Mouse (Mus musculus) central nervous system, embryonic 11.5 days (tissue): ENCODE measurements around the gene Mink1. TPM values are rescaled to one million over a fixed set of nuclear protein-coding genes. Genes with fewer than 3 reads are reported as not detected.

Experiments
- polyA plus RNA-seq: library from polyadenylated mRNA; depleted of rRNA; stranded (reverse); fragments of >200 nt; gene quantifications from 2 replicates; pipeline ENCODE4 v1.2.3, GENCODE M21; 2012; rRNA removed

Gene Mink1
- 51.8 and 75.5 TPM in 2 replicates for polyA plus RNA-seq

DNA sequence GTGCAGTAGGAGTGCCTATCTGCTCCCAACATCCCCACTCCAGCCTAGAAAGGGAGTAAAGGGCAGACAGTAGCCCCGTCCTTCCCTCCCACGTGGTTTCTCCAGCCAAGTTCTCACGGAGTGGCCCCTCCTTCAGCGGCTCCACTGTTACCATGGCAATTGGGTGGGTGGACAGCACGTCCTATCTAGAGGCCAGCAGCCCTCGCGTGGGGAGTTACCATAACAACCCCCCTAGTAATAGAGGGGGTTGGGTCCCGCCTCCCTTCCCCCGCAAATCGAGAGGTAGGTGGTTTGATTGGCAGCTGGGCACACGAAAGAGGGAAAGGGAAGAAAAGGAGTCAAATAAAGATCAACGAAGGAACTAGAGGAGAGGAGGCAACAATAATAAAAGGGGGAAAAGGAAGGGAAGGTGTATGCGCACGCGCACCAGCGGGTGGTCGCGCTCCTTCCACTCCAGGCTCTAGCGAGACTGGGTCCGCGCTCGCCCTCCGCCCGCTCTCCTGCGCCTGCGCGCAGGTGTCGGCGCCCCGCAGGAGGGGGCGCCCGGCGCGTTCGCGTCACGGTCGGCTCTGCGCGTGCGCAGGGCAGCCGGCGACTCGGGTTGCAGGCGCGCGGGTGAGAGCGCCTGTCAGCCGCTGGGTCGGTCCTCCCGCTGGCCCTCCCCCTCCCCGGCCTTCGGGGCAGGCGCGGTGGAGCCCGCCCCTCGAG, at the start of gene Mink1:
Gene Mink1, plus strand, starts transcription at position 595 of the 708 bp plus-strand sequence.

DNA sequence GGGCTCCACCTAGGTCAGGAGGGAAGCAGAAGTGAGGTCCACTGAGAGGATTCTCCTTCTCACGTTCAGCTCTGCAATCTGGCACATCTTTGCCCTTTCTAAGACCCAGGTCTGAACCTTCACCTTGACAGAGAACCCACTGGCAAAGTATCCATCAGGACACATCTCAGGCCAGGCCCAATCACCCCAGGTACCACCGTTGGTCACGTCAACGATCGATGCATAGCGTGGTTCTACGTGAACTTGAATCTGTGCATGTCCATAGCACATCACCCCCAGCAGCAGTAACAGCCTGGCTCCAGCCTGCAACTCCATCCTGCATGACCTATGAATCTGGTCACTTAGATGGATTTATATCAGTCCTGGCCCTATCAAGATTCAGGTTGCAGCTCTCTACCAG, 48.4 kb upstream of the Mink1 start, which contains the start of gene Vmo1:
Gene Vmo1, minus strand, starts transcription at position 329 of the 400 bp plus-strand sequence.

DNA sequence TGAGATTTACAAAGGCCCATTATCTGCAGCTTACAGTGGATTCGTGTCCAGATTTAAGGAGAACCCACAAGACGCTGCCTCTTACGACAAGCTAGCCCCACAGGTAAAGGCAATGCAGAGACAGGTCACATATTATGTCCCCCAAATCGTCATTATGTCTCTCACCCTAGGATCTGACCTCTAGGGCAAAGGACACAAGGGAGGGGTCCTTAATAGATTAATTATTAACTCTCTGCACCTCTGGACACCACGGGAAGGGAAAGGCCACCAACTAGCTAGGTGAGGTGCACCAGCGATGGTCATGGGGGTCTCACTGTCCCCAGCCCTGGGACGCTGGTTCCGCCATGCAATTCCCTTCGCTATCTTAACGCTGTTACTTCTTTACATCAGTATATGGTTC, 43.8 kb upstream of the Mink1 start, which contains the start of gene Gltpd2:
Gene Gltpd2, plus strand, starts transcription at position 274 of the 400 bp plus-strand sequence.

DNA sequence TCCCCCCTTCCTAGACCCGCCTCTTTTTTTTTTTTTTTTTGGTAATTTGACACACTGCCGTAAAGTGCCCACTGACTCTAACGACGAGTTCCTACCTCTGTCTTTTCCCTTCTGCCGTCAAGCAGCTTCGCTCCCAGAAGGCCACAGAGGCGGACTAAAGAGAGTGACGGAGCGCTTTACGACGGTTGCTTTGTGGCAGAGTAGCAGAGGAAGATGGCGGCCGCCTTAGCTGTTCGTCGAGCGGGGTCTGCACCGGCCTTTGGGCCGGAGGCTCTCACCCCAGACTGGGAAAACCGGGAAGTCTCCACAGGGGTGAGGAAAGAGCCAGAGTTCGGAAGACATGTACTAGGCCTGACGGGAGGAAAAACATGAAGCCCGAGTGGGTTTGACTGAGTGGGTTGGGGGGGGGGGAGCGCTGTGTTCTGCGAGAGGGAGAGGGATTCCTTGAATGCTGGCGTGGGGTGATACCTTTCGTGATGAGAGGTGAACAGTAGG, 37.5 kb upstream of the Mink1 start, which contains the start of gene Psmb6:
Gene Psmb6, plus strand, starts transcription at position 184 of the 495 bp plus-strand sequence.

DNA sequence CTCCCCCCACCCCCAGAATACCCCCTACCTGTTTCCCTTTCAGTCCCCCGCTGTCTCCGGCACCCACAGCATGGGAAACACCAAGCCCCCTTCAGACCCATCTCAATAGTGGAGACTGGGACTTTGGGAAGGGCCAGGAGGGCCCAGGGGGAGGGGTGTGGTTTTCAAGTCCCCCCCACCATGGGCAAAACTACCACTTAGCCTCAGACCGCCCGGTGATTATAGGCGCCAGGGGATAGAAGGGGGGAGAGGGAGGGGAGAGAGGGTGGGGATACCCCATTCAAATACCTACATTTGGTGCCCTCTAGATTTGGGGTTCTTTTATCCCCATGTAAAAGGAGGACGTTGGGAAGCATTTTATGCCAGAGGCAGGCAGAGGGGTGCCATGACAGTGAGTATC, 29.8 kb upstream of the Mink1 start, which contains the start of gene Gm40193:
Gene Gm40193, minus strand, starts transcription at position 101 of the 400 bp plus-strand sequence.

DNA sequence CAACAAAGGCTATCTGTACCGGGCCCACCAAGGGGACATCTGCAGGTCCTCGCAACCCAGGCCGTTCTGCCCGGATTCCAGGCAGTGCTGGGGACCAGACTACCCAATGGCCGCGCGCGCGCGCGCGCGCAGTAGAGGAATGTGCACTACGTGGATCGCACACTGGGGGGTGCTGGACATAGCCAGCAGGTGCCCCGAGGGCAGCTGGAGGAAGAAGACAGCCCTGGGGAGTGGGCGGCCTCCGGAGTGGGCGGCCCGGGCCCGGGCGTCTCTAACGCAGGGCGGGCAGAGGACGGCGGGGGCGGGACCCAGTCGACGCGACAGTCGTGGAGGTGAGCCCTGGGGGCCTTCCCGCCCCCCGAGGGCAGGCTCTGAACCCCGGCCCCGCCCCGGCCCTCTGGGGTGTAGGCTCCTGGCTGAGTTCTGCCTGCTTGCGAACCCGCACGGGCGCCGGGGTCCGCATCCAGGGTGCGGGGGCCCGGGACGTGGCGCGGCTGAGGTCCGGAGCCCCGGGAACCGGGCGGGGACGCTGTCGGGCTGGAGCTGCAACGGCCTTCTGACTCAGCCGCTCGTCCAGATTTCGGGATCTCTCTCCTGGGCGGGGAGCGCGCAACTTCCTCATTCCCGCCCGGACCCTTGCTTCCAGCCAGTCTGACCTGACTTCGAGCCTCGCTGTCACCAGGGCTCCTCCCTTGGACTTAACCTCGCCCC, 22.6 kb upstream of the Mink1 start, which contains the start of gene Pld2:
Gene Pld2, plus strand, starts transcription at position 188 of the 711 bp plus-strand sequence.

DNA sequence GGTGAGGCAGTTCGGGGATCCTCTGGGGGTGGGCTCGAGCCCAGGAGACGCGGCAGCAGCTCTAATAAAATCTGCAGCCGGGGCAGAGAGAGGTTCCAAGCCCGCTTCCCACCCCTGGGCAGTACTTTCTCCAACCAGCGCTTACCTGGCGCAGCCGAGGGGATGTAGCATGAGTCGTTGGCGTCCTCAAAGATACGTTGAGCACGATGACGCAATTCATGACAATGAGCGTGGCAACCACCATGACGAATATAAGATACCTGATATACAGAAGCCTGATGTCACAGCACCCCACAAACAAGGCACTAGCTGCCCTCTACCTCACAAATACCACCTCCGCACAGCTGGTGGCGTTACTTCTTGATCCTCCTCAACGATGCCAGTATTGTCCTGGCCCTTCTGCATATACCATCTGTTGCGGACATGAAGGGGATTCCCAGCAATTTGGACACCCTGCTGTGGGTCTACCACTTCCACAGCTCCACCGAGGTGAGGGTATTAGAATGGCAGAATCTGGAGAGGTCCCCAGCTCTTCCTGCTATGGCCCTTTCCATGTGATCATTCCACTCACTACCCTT, 52.9 kb downstream of the Mink1 start, which contains the start of gene 4930544D05Rik:
Gene 4930544D05Rik, plus strand, starts transcription at position 333 of the 578 bp plus-strand sequence.

DNA sequence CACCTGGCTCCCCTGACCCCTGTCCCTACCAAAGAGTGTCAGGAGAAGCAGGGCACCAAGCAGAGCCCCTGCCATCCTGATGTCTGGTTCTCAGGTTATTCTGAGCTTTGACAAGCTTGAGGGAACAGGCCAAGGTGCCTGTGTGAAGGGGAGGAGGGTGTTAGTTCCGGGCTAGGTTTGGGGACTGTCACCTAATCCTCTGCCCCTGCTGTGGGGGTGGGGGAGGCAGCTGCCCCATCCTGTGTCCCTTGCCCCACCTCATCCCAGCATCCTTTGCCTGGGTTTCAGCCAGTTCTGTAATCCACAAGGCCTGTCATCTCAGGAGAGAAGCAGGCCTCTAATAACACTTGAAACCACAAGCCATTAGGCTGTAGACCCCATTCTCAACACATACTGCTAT, 56.4 kb downstream of the Mink1 start, which contains the start of gene Chrne:
Gene Chrne, minus strand, starts transcription at position 116 of the 400 bp plus-strand sequence.

DNA sequence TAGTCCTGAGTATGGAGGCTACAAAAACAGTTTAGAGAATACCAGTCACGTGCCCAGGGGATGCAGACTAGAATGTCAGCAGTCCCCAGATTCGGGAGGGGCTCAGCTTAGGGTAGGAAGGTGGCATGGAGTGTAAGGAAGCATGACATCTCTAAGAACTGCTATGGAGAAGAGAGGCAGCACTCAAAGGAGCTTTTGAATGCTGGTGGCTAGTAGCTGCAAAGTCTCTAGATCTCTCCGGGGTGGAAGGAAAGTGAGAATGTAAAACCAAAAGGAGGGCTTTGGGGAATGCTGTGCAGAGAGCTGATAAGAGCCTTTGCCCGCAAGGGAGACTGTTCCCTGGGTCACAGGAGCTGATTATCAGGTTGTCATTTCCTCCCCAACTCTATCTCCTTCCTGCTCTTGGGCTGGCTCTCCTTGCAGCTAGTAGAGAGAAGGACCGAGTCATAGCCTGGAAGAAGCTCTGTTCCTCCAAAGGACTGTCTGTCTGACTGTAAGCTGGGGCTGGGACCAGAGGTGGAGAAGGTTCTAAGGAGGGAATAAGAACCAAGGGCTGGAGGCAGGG, 76.1 kb downstream of the Mink1 start, which contains the start of gene Gp1ba:
Gene Gp1ba, plus strand, starts transcription at position 409 of the 565 bp plus-strand sequence.

DNA sequence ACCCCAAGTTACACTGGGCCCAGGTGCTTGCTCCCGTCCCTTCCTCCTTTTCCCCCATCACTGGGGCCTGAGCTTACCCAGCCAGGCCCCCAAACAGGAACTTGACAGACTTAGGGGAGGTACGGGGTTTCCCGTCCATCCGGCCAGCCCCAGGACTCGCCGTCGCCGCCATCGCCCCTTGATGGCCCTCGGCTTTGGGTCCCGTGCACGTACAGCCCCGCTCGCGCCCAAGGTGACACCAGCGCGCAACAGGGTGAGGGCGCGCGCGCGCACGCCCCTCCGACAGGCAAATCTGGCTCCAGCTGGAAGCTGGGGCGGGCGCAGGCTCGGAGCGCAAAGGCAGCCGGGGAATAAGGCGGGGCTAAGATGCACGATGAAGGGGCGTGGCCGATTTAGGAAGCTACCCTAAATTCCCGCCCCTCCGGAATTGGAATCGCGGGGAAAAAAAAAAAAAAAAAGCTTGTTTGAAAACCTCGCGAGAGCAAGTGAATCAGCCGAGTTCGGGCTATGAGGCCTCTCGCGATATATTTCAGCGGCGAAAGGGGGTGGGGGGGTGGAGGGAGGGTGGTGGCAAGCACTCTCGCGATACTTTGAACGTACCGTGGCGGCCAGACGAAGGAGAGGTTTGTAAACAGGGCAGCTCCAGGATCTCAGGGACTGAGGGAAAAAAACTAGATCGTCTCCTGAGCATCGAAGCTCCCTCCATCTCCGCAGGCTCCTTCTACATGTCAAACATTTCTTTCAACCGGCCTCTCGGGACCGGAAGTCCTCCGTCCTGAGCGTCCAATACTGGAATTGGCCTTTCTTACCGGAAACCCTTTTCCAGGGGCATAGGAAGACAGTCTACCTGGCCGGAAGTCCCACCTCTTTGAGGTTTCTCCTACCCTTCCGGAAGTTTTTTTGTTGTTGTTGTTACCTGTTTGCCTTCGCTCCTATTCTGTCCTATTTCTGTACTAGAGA, 84.3 kb downstream of the Mink1 start, which contains the start of the genes Rnf167 and Slc25a11:
Gene Rnf167, plus strand, starts transcription at position 545 of the 960 bp plus-strand sequence.
Gene Slc25a11, minus strand, starts transcription at position 789 of the 960 bp plus-strand sequence.

DNA sequence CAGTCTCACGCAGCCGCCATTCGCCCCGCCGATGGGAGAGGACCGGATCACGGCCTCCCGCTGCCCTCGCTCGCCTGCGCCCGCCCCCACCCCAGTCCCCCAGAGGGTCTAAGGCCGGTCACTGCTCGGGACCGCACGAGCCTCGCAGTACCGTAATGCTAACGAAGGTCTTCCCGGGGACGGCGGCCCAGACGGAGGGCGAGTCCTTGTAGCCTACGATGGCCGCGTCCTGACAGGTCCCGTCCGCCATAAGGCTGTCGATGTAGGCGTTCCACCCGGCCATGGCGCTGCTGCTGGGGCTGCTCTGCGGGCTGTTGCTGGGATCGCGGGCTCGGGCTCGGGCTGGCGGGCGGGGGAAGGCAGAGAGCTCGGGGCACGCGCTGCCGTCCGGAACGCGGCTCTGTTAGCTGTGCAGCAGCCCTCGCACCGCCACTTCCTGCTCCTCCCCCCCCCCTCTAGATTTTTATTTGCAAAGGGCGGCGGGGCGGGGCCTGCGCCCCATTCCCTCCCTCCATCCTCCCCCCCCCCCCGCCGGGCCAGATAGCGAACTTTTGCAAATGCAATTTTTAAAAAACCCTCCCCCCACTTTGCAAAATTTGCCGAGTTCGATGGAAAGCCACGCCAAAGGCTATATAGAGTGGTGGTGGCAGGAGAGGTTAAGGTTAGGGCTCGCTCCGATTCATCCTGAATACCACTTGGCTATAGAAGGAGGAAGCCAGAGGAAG, 91.7 kb downstream of the Mink1 start, which contains the start of gene Pfn1:
Gene Pfn1, minus strand, starts transcription at position 447 of the 725 bp plus-strand sequence.

DNA sequence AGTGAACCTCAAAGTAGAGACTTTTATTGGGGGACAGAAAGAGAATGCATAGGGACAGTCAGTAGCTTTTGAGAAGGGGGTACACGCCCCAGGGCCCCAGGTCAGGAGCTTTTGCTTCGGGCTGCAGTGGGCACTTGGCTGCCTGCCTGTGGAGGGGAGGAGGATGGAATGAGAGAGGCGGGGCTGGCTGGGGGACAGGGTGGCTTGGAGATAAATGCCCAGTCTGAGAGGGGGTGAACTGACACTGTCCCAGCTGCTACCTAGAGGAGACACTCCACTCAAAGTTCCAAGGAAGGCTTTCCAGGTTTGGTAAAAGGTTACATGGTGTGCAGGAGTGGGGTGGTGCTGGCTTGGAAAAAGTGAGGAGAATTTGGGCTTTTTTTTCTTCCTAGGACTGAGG, 94.3 kb downstream of the Mink1 start, which contains the start of gene Eno3:
Gene Eno3, plus strand, starts transcription at position 239 of the 400 bp plus-strand sequence.

Other genes starting within 250 kb of the Mink1 start
- not detected in 2 replicates for gene Alox12e, start 240.3 kb upstream of the Mink1 start, polyA plus RNA-seq
- 0.18 and 0.55 TPM in 2 replicates for gene Alox15, start 210.8 kb upstream of the Mink1 start, polyA plus RNA-seq
- 34.7 and 45.0 TPM in 2 replicates for gene Pelp1, start 152.8 kb upstream of the Mink1 start, polyA plus RNA-seq
- gene Arrb2, start 130.2 kb upstream of the Mink1 start, polyA plus RNA-seq, result 49.1 and 64.2 TPM in 2 replicates
- gene Med11, start 111.0 kb upstream of the Mink1 start, polyA plus RNA-seq, result 37.6 and 48.2 TPM in 2 replicates
- 0.47 and 0.52 TPM in 2 replicates for gene Zmynd15, start 103.4 kb upstream of the Mink1 start, polyA plus RNA-seq
- 1.7 and 2.2 TPM in 2 replicates for gene Cxcl16, start 102.9 kb upstream of the Mink1 start, polyA plus RNA-seq
- gene Tm4sf5, start 57.6 kb upstream of the Mink1 start, polyA plus RNA-seq, result 1.2 and 1.3 TPM in 2 replicates
- gene Vmo1, start 48.3 kb upstream of the Mink1 start, polyA plus RNA-seq, result 0.22 and 0.30 TPM in 2 replicates
- gene Gltpd2, start 43.7 kb upstream of the Mink1 start, polyA plus RNA-seq, result 0.25 and 0.60 TPM in 2 replicates
- gene Psmb6, start 37.5 kb upstream of the Mink1 start, polyA plus RNA-seq, result 450 and 522 TPM in 2 replicates
- gene Gm40193, start 29.9 kb upstream of the Mink1 start, polyA plus RNA-seq, result not detected in 2 replicates
- 7.3 and 9.7 TPM in 2 replicates for gene Pld2, start 22.8 kb upstream of the Mink1 start, polyA plus RNA-seq
- not detected in 2 replicates for gene 4930544D05Rik, start 53.0 kb downstream of the Mink1 start, polyA plus RNA-seq
- not detected in 2 replicates for gene Chrne, start 56.3 kb downstream of the Mink1 start, polyA plus RNA-seq
- gene Gp1ba, start 76.2 kb downstream of the Mink1 start, polyA plus RNA-seq, result 0.71 and 1.1 TPM in 2 replicates
- 65.1 and 75.1 TPM in 2 replicates for gene Rnf167, start 84.4 kb downstream of the Mink1 start, polyA plus RNA-seq
- gene Slc25a11, start 84.6 kb downstream of the Mink1 start, polyA plus RNA-seq, result 97.5 and 110 TPM in 2 replicates
- gene Pfn1, start 91.8 kb downstream of the Mink1 start, polyA plus RNA-seq, result 596 and 833 TPM in 2 replicates
- 31.1 and 40.7 TPM in 2 replicates for gene Eno3, start 94.3 kb downstream of the Mink1 start, polyA plus RNA-seq
- gene Spag7, start 106.5 kb downstream of the Mink1 start, polyA plus RNA-seq, result 113 and 176 TPM in 2 replicates
- 12.3 TPM in 2 replicates for gene Camta2, start 125.2 kb downstream of the Mink1 start, polyA plus RNA-seq
- gene Inca1, start 137.3 kb downstream of the Mink1 start, polyA plus RNA-seq, result 0.44 and 1.1 TPM in 2 replicates
- 28.3 and 36.8 TPM in 2 replicates for gene Kif1c, start 137.7 kb downstream of the Mink1 start, polyA plus RNA-seq
- 4.8 and 5.2 TPM in 2 replicates for gene Zfp3, start 201.3 kb downstream of the Mink1 start, polyA plus RNA-seq
- gene Scimp, start 249.7 kb downstream of the Mink1 start, polyA plus RNA-seq, result 0.05 TPM in 1 of 2 replicates, not detected in the other